Mouse (Mus musculus): Measurements from ENCODE around the gene Tiam1. TPM values are rescaled to one million over a fixed set of nuclear protein-coding genes. Genes with fewer than 3 reads are reported as not detected.

Tiam1 gene
- polyA plus RNA-seq, 1 experiment from 2014 or later = 51.8 TPM

GRCm38 (mm10) chr16:90128817-90129587 is 14.6 kb downstream of the Tiam1 start:
- Histone ChIP-seq H3K4me1 (peaks cover 24% of the 10 kb centered on the region), H3K27ac (peak overlapping the region; percentile 11; the same call in 1 of the 2 replicates), H3K4me3 (no peak overlapping the region), H3K4me2 (no peak overlapping the region), H3K27me3 (no peaks in the 10 kb centered on the region), H3K9me3 (no peaks in the 10 kb centered on the region), H3K9ac (no peak overlapping the region), H3K36me3 (no peaks in the 10 kb centered on the region)
- no peak for ATAC-seq (ENCODE audit: insufficient number of reproducible peaks, low FRiP score, low TSS enrichment, low read depth)
- WGBS = 36% methylated on average over 19 of the region's 19 CpGs

- H3K4me2 ChIP-seq = no peak overlapping the region
- H3K27me3 ChIP-seq = no peaks in the 10 kb centered on the region
- H3K36me3 ChIP-seq = no peaks in the 10 kb centered on the region
- 50% methylated on average over 8 of the region's 8 CpGs for WGBS
- no peak overlapping the region for H3K9ac ChIP-seq
- H3K4me3 ChIP-seq = no peak overlapping the region
- H3K27ac ChIP-seq = peak overlapping the region; percentile 11; the same call in 1 of the 2 replicates
- peaks cover 24% of the 10 kb centered on the region for H3K4me1 ChIP-seq
- H3K9me3 ChIP-seq = no peaks in the 10 kb centered on the region
- ATAC-seq (ENCODE audit: insufficient number of reproducible peaks, low FRiP score, low TSS enrichment, low read depth) = no peak
These were observed 15.2 kb downstream of the Tiam1 start for GRCm38 (mm10) chr16:90128361-90128760.

- WGBS = 50% methylated on average over 21 of the region's 21 CpGs
- H3K4me2 ChIP-seq = no peak overlapping the region
- H3K27ac ChIP-seq = no peak overlapping the region
- H3K27me3 ChIP-seq = no peaks in the 10 kb centered on the region
- no peak for ATAC-seq (ENCODE audit: insufficient number of reproducible peaks, low FRiP score, low TSS enrichment, low read depth)
- H3K4me3 ChIP-seq = no peak overlapping the region
- H3K9me3 ChIP-seq = no peaks in the 10 kb centered on the region
- no peak overlapping the region for H3K9ac ChIP-seq
- peaks cover 40% of the 10 kb centered on the region for H3K4me1 ChIP-seq
- H3K36me3 ChIP-seq = no peaks in the 10 kb centered on the region
These were observed 18.0 kb downstream of the Tiam1 start for GRCm38 (mm10) chr16:90125318-90126314.

DNA sequence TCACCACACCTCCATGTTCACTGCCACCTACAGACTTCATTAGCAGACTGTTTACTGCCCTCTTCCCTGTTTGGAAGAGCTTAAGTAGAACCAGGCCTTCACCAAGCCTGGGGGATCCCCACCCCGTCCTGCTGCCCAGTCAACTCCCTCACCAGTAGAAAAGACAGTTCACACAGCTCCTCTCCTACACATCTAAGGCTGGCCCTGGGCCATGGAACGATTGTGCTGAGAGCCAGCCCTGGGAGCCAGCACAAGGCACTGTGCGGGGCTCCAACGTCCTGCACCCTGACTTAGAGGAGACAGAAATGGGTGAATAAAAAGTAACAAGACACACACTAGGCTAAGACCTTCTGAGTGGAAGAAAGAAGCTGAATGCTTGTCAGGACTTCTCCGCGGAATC is 20.5 kb downstream of the Tiam1 start:
- Histone ChIP-seq H3K9ac (no peak overlapping the region), H3K4me3 (no peak overlapping the region), H3K4me1 (peaks cover 27% of the 10 kb centered on the region), H3K27me3 (no peaks in the 10 kb centered on the region), H3K36me3 (no peaks in the 10 kb centered on the region), H3K9me3 (0 out of 2 replicates have a peak, but pooled peaks cover 3% of the 10 kb centered on the region), H3K4me2 (no peak overlapping the region), H3K27ac (no peak overlapping the region)
- 67% methylated on average over 6 of the region's 6 CpGs for WGBS
- no peak for ATAC-seq (ENCODE audit: insufficient number of reproducible peaks, low FRiP score, low TSS enrichment, low read depth)

DNA sequence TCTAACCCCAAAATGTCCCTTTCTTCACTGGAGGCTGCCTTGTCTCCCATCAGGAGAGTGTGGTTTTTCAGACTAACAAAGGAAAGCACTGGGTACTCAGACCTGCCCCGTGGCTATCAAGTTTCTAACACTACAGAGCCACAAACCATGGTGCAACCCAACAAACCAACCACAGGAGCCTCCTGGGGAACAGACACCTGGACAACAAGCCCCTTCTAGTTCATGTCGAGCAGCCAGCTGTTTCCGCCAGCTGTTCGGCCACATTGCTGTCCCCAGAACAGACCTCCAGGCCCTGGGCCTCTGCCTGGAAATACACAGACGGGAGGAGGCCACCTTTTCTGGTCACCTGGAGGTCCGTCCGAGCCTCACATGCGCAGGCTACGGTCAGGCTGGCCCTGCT is 21.1 kb downstream of the Tiam1 start:
- ATAC-seq (ENCODE audit: insufficient number of reproducible peaks, low FRiP score, low TSS enrichment, low read depth) = peak; percentile 46; the same call in 1 of the 2 replicates

GRCm38 (mm10) chr16:90121799-90122198 is 21.8 kb downstream of the Tiam1 start:
- no peak for ATAC-seq (ENCODE audit: insufficient number of reproducible peaks, low FRiP score, low TSS enrichment, low read depth)
- H3K4me3 ChIP-seq = no peak overlapping the region
- H3K36me3 ChIP-seq = no peaks in the 10 kb centered on the region
- 69% methylated on average over 13 of the region's 13 CpGs for WGBS
- H3K9me3 ChIP-seq = 0 out of 2 replicates have a peak, but pooled peaks cover 3% of the 10 kb centered on the region
- H3K27ac ChIP-seq = no peak overlapping the region
- H3K9ac ChIP-seq = no peak overlapping the region
- H3K27me3 ChIP-seq = no peaks in the 10 kb centered on the region
- peaks cover 26% of the 10 kb centered on the region for H3K4me1 ChIP-seq
- no peak overlapping the region for H3K4me2 ChIP-seq

More for the DNA sequence above, 21.1 kb downstream of the Tiam1 start:
- 46% methylated on average over 9 of the region's 9 CpGs for WGBS
- Histone ChIP-seq H3K36me3 (no peaks in the 10 kb centered on the region), H3K9ac (no peak overlapping the region), H3K27me3 (no peaks in the 10 kb centered on the region), H3K4me3 (no peak overlapping the region), H3K4me2 (no peak overlapping the region), H3K27ac (no peak overlapping the region), H3K9me3 (0 out of 2 replicates have a peak, but pooled peaks cover 3% of the 10 kb centered on the region), H3K4me1 (peaks cover 27% of the 10 kb centered on the region)

DNA sequence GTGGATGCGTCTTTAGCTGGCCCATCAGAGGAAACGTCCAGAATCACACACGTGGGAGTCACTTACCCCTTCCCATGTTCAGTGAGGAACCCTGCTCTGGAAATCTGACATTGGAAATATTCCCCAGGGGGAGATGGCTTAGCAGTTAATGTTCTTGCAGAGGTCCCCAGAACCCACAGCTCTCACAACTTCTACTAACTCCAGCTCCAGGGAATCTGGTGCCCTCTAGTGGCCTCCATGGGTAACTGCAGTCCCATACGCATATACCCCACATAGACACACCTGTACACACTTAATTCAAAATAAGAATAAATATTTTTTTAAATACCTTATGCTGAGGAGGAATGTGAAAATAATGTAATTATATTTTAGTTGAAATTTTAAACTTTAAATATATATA is 23.6 kb downstream of the Tiam1 start:
- Histone ChIP-seq H3K27ac (no peak overlapping the region), H3K27me3 (no peaks in the 10 kb centered on the region), H3K36me3 (no peaks in the 10 kb centered on the region), H3K4me1 (peaks cover 20% of the 10 kb centered on the region), H3K9ac (no peak overlapping the region), H3K9me3 (0 out of 2 replicates have a peak, but pooled peaks cover 3% of the 10 kb centered on the region), H3K4me2 (no peak overlapping the region), H3K4me3 (no peak overlapping the region)
- WGBS = 98% methylated on average over 4 of the region's 4 CpGs
- ATAC-seq (ENCODE audit: insufficient number of reproducible peaks, low FRiP score, low TSS enrichment, low read depth) = no peak

- Histone ChIP-seq H3K27ac (no peak overlapping the region), H3K27me3 (no peaks in the 10 kb centered on the region), H3K4me1 (0 out of 2 replicates have a peak, but pooled peaks cover 7% of the 10 kb centered on the region), H3K4me3 (no peak overlapping the region), H3K9ac (no peak overlapping the region), H3K36me3 (no peaks in the 10 kb centered on the region), H3K4me2 (no peak overlapping the region), H3K9me3 (0 out of 2 replicates have a peak, but pooled peaks cover 3% of the 10 kb centered on the region)
- WGBS = 45% methylated on average over 13 of the region's 13 CpGs
- peak; percentile 17; the same call in 1 of the 2 replicates for ATAC-seq (ENCODE audit: insufficient number of reproducible peaks, low FRiP score, low TSS enrichment, low read depth)
These were observed 26.9 kb downstream of the Tiam1 start for GRCm38 (mm10) chr16:90116637-90117182.

DNA sequence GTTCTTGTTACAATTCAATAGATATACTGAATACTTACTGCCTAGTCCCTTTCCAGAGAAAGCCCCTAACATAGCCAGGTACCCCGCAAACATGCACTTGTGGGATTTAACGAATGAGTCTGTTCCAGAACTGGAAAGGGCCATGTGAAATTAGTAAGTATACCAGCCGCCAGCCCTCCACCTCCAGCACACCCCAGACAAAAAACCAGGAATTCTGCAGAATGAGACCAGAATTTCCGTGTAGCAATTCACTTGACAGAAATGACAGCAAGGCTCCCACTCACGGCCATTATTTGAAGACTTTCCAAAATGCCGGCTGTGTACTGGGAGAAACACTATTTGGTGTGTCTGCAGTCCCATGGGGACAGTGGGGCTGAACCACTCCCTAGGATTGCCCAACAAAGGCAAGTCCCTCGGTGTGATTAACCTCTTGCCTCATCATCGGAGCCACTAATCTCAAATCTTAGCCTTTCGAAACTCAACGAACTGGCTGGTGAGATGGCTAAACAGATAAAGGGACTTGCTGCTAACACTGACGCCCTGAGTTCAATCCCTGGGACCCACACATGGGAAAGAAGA is 30.9 kb downstream of the Tiam1 start:
- 0 out of 2 replicates have a peak, but pooled peaks cover 7% of the 10 kb centered on the region for H3K4me1 ChIP-seq
- 0 out of 2 replicates have a peak, but pooled peaks cover 2% of the 10 kb centered on the region for H3K36me3 ChIP-seq
- H3K27ac ChIP-seq = no peak overlapping the region
- H3K9ac ChIP-seq = no peak overlapping the region
- H3K4me2 ChIP-seq = no peak overlapping the region
- WGBS = 81% methylated on average over 11 of the region's 11 CpGs
- no peaks in the 10 kb centered on the region for H3K27me3 ChIP-seq
- H3K4me3 ChIP-seq = no peak overlapping the region
- no peak for ATAC-seq (ENCODE audit: insufficient number of reproducible peaks, low FRiP score, low TSS enrichment, low read depth)
- no peaks in the 10 kb centered on the region for H3K9me3 ChIP-seq

- Histone ChIP-seq H3K4me2 (no peak overlapping the region), H3K27me3 (no peaks in the 10 kb centered on the region), H3K9me3 (no peaks in the 10 kb centered on the region), H3K4me1 (peaks cover 9% of the 10 kb centered on the region; the same call in 1 of the 2 replicates), H3K9ac (no peak overlapping the region), H3K4me3 (no peak overlapping the region), H3K27ac (no peak overlapping the region), H3K36me3 (0 out of 2 replicates have a peak, but pooled peaks cover 3% of the 10 kb centered on the region)
- WGBS = 65% methylated on average over 2 of the region's 3 CpGs
- no peak for ATAC-seq (ENCODE audit: insufficient number of reproducible peaks, low FRiP score, low TSS enrichment, low read depth)
These were observed 34.1 kb downstream of the Tiam1 start for GRCm38 (mm10) chr16:90109500-90109899.

All from limb, embryonic 15.5 days (tissue).